Mouse (Mus musculus): ENCODE data around the gene Etv4.

Etv4 gene

GRCm38 (mm10) chr11:101784488-101785142, 556 bp downstream of the Etv4 start:
- DNase-seq = peak; percentile 92

- no peak for DNase-seq
These were observed 1.1 kb downstream of the Etv4 start for GRCm38 (mm10) chr11:101784072-101784471.

- no peak for DNase-seq
These were observed 1.6 kb downstream of the Etv4 start for GRCm38 (mm10) chr11:101783584-101783983.

- peak; percentile 83 for DNase-seq
These were observed 2.0 kb downstream of the Etv4 start for GRCm38 (mm10) chr11:101783135-101783534.

GRCm38 (mm10) chr11:101776846-101777245, 8.3 kb downstream of the Etv4 start:
- DNase-seq = no peak

- DNase-seq = peak; percentile 94
These were observed 12.7 kb downstream of the Etv4 start for GRCm38 (mm10) chr11:101772449-101772848.

- DNase-seq = no peak
These were observed 13.1 kb downstream of the Etv4 start for GRCm38 (mm10) chr11:101772027-101772426.

GRCm38 (mm10) chr11:101770266-101770665, 14.9 kb downstream of the Etv4 start:
- peak; percentile 94 for DNase-seq

GRCm38 (mm10) chr11:101768721-101769120, 16.4 kb downstream of the Etv4 start:
- no peak for DNase-seq

- no peak for DNase-seq
These were observed 17.8 kb downstream of the Etv4 start for GRCm38 (mm10) chr11:101767326-101767725.

- peak; percentile 76 for DNase-seq
These were observed 20.6 kb downstream of the Etv4 start for GRCm38 (mm10) chr11:101764546-101764945.

- peak; percentile 90 for DNase-seq
These were observed 21.4 kb downstream of the Etv4 start for GRCm38 (mm10) chr11:101763723-101764122.

GRCm38 (mm10) chr11:101759530-101759929, 25.6 kb downstream of the Etv4 start:
- no peak for DNase-seq

GRCm38 (mm10) chr11:101758431-101758830, 26.7 kb downstream of the Etv4 start:
- no peak for DNase-seq

- DNase-seq = no peak
These were observed 27.8 kb downstream of the Etv4 start for GRCm38 (mm10) chr11:101757366-101757765.

GRCm38 (mm10) chr11:101756616-101757015, 28.6 kb downstream of the Etv4 start:
- DNase-seq = peak; percentile 96

- no peak for DNase-seq
These were observed 51.6 kb downstream of the Etv4 start for GRCm38 (mm10) chr11:101733596-101733995.

- peak; percentile 100 for DNase-seq
These were observed 52.4 kb downstream of the Etv4 start, which contains the start of gene Dhx8 for GRCm38 (mm10) chr11:101732518-101733440. Gene Dhx8, plus strand, starts transcription at chr11:101732919.

GRCm38 (mm10) chr11:101729308-101729707, 55.9 kb downstream of the Etv4 start:
- no peak for DNase-seq

GRCm38 (mm10) chr11:101726765-101727164, 58.4 kb downstream of the Etv4 start:
- DNase-seq = no peak

- DNase-seq = no peak
These were observed 60.1 kb downstream of the Etv4 start for GRCm38 (mm10) chr11:101725043-101725442.

- no peak for DNase-seq
These were observed 65.1 kb downstream of the Etv4 start for GRCm38 (mm10) chr11:101719986-101720520.
